Mouse (Mus musculus) ES-Bruce4 (cell line): Measurements from ENCODE around the gene Hcn2. TPM values are rescaled to one million over a fixed set of nuclear protein-coding genes. Genes with fewer than 3 reads are reported as not detected.
"Not testable (repeated sequence)": the region's sequence is repeated elsewhere in the genome, so short reads cannot be mapped to it uniquely, and the experiment has no call there.

Source experiments
- H3K27ac ChIP-seq: 2 replicates; pipeline ENCODE4 v1.5.1; 2012; ENCODE audit warnings: low read length, inconsistent platforms; ENCODE audit not compliant: insufficient read depth
- H3K27me3 ChIP-seq: 2 replicates; pipeline ENCODE4 v1.6.1; 2012; ENCODE audit warnings: mild to moderate bottlenecking, low read length, inconsistent platforms; ENCODE audit not compliant: control insufficient read depth, poor library complexity, insufficient read depth, severe bottlenecking
- H3K36me3 ChIP-seq: 2 replicates; pipeline ENCODE4 v1.6.1; 2012; ENCODE audit warnings: inconsistent platforms, mild to moderate bottlenecking, low read length, moderate library complexity; ENCODE audit not compliant: control insufficient read depth, poor library complexity, insufficient read depth, severe bottlenecking
- H3K4me1 ChIP-seq: one replicate; pipeline ENCODE4 v1.8.1; 2011; ENCODE audit warnings: low read length; ENCODE audit not compliant: control insufficient read depth, insufficient read depth
- H3K4me3 ChIP-seq: 2 replicates; pipeline ENCODE4 v1.5.1; 2011; ENCODE audit warnings: low read depth, mild to moderate bottlenecking, low read length
- H3K9ac ChIP-seq: 2 replicates; pipeline ENCODE4 v1.6.1; 2012; ENCODE audit warnings: low read depth, mild to moderate bottlenecking, inconsistent platforms; ENCODE audit not compliant: poor library complexity, severe bottlenecking
- H3K9me3 ChIP-seq: replicated peaks from 2 replicates; pipeline ENCODE4 v1.6.1; 2012; ENCODE audit warnings: mild to moderate bottlenecking, low read length, inconsistent platforms; ENCODE audit not compliant: control insufficient read depth, poor library complexity, insufficient read depth, severe bottlenecking
- CTCF ChIP-seq: IDR thresholded peaks from one replicate; pipeline ENCODE4 v1.8.1; 2011; ENCODE audit warnings: low read depth, low read length
- EP300 ChIP-seq: IDR thresholded peaks from 2 replicates; pipeline ENCODE4 v1.6.1; 2011; ENCODE audit warnings: low read depth, low read length; ENCODE audit not compliant: insufficient read depth
- POLR2A ChIP-seq: IDR thresholded peaks from one replicate; pipeline ENCODE4 v1.8.1; 2011; ENCODE audit warnings: low read length; ENCODE audit not compliant: insufficient read depth
- polyA plus RNA-seq: library from polyadenylated mRNA; stranded (reverse); fragments of >200 nt; gene quantifications from 2 replicates; pipeline ENCODE4 v1.2.4, GENCODE M21; 2011; ENCODE audit warnings: low read depth; ENCODE audit not compliant: missing spikeins, insufficient read depth, insufficient read length

Hcn2 gene
- polyA plus RNA-seq, 1 experiment, result 7.3 TPM

DNA sequence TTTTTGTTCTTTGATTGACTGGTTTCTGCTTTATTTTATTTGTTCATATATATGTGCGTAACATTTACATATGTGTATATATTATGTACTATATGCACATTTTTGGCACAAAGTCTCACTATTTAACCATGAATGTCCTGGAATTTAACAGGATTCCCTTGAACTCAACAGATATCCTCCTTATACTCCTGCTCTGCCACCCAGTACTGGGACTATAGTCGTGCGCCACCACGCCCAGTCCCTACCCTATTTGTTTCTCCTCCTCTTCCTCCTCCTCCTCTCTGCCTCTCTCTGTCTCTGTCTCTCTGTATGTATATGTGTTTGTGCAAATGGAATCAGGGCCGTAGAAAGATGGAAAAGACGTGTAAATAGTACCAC is 30.3 kb downstream of the Hcn2 start:
- Histone ChIP-seq H3K9ac (0 out of 2 replicates have a peak overlapping the region, but pooled peaks have one; percentile 39), H3K4me3 (peak overlapping the region; percentile 47; the same call in 1 of the 2 replicates), H3K27me3 (no peaks in the 10 kb centered on the region), H3K27ac (peak overlapping the region; percentile 52), H3K9me3 (peaks cover 6% of the 10 kb centered on the region), H3K4me1 (no peaks in the 10 kb centered on the region), H3K36me3 (peaks cover 13% of the 10 kb centered on the region)
- no peak for TF ChIP-seq EP300
- TF ChIP-seq CTCF, result no peak

DNA sequence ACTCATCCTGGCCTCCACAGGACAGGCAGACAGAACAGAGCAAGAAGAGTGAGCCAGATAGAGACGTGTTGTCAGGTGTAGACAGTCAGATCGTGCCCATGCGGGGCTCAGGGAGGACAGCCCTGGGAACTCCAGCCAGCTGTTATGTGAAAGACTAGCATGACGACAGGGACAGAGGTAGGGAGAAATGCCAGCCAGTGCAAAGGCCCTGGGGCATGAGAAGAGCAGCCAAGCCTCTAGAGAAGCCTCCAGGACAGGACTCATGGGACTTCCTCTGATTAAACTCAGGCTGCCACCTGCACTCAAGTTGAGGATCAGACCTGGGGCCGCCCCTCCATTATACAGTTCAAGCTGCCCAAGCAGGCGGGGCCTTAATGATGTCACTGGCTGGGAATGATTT is 32.1 kb downstream of the Hcn2 start:
- no peaks in the 10 kb centered on the region for H3K9me3 ChIP-seq
- TF ChIP-seq EP300 (no peak), CTCF (no peak), POLR2A (no peak)
- no peaks in the 10 kb centered on the region for H3K36me3 ChIP-seq
- no peak overlapping the region for H3K9ac ChIP-seq
- no peak overlapping the region for H3K27ac ChIP-seq
- H3K4me1 ChIP-seq, result no peaks in the 10 kb centered on the region
- no peak overlapping the region for H3K4me3 ChIP-seq
- no peaks in the 10 kb centered on the region for H3K27me3 ChIP-seq

DNA sequence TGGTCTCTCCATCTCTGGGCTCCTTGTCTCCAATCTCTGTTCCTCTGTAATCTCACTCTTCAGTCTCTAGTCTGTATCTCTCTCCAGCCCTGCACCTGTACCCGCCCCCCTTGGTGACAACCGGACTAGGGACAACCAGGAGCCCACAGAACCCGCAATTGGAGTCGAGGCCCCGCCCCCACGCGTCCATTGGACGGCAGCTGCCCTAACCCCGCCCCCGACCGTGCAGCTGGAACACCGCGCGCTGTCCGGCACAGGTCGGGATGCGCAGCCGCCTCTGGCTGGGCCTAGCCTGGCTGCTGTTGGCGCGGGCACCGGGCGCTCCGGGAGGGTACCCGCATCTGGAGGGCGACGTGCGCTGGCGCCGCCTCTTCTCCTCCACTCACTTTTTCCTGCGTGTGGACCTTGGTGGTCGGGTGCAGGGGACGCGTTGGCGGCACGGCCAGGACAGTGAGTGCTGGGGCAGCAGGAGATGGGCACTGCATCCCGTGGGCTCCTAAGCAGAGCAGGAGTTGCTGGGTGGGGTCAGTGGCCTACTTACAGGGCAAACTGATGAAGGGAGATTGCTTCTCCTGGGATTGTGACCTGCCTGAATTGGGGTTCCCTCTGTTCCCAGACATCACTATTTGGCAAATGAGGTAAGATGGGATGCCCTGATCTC is 38.6 kb downstream of the Hcn2 start, which contains the start of gene Fgf22:
Fgf22 (plus strand) TSS at position 221 of the 661 bp plus-strand sequence.
- H3K36me3 ChIP-seq, result no peaks in the 10 kb centered on the region; the same call in 1 of the 2 replicates
- H3K9me3 ChIP-seq, result no peaks in the 10 kb centered on the region
- H3K4me3 ChIP-seq, result peak within 1 kb of the TSS; percentile 87
- TF ChIP-seq CTCF (no peak), EP300 (no peak), POLR2A (no peak)
- no peaks in the 10 kb centered on the region for H3K4me1 ChIP-seq
- H3K9ac ChIP-seq, result no peak within 1 kb of the TSS
- no peaks in the 10 kb centered on the region for H3K27me3 ChIP-seq
- H3K27ac ChIP-seq, result no peak within 1 kb of the TSS

DNA sequence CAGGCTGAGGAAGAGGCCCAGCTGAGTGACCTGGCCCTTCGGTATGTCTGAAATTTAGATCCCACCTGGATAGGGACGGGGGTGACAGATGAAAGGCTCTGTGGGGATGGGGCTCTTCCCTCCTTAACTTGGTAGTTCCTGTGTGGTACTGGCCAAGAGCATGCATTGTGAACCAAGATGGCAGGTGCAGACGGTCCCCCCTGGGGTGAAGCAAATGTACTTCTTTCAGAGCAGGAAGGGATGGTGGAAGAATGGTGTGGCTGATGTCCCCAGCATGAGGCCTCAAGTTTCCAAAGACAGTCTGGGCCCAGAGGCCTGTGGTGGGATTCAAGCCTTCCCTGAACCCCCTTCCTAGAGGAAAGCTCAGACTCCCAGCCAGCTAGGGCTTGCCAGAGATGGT is 39.4 kb downstream of the Hcn2 start:
- Histone ChIP-seq H3K9me3 (no peaks in the 10 kb centered on the region), H3K27ac (no peak overlapping the region), H3K4me3 (no peak overlapping the region), H3K9ac (no peak overlapping the region), H3K27me3 (no peaks in the 10 kb centered on the region), H3K4me1 (no peaks in the 10 kb centered on the region), H3K36me3 (peaks cover 5% of the 10 kb centered on the region; the same call in 1 of the 2 replicates)
- no peak for TF ChIP-seq EP300
- no peak for TF ChIP-seq POLR2A
- no peak for TF ChIP-seq CTCF

DNA sequence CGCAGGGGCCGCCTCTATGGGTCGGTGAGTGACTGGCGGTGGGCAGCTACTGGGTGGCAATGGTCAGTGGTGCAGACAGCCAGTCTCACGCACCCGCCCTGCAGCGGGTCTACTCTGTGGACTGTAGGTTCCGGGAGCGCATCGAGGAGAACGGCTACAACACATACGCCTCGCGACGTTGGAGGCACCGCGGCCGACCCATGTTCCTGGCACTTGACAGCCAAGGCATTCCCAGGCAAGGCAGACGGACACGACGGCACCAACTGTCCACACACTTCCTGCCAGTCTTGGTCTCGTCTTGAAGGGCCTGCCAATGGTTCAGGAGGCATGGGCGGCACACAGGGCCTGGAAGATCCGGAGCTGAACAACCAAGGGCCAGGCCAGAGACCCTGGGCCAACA is 40.2 kb downstream of the Hcn2 start:
- Histone ChIP-seq H3K9ac (no peak overlapping the region), H3K4me1 (no peaks in the 10 kb centered on the region), H3K27ac (no peak overlapping the region), H3K36me3 (peaks cover 10% of the 10 kb centered on the region), H3K4me3 (peak overlapping the region; percentile 22), H3K9me3 (no peaks in the 10 kb centered on the region), H3K27me3 (no peaks in the 10 kb centered on the region)
- TF ChIP-seq EP300, result no peak
- no peak for TF ChIP-seq CTCF
- no peak for TF ChIP-seq POLR2A

DNA sequence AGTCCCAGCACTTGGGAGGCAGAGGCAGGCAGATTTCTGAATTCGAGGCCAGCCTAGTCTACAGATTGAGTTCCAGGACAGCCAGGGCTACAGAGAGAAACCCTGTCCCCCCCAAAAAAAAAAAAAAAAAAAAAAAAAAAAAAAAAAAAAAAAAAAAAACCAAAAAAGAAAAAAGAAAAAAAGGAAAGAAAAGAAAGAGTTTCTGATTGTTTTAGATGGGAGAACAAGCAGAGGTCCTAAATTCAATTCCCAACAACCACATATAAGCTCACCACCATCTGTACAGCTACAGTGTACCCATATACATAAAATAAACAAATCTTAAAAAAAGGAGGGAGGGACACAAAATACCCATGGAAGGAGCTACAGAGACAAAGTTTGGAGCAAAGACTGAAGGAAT is 43.2 kb downstream of the Hcn2 start:
- H3K9me3 ChIP-seq, H3K4me3 ChIP-seq, H3K27me3 ChIP-seq, H3K4me1 ChIP-seq, H3K27ac ChIP-seq, H3K9ac ChIP-seq: not testable (repeated sequence)
- H3K36me3 ChIP-seq, result peaks cover 13% of the 10 kb centered on the region
